Mouse (Mus musculus): ENCODE measurements around the gene Tdp1. TPM values are rescaled to one million over a fixed set of nuclear protein-coding genes. Genes with fewer than 3 reads are reported as not detected.
A peak's percentile ranks its signal among the peaks of the same experiment; 100 is the strongest.
"Not testable (repeated sequence)": the region's sequence is repeated elsewhere in the genome, so short reads cannot be mapped to it uniquely, and the experiment has no call there.

Gene Tdp1
- polyA plus RNA-seq, 1 experiment: 10.2 TPM

DNA sequence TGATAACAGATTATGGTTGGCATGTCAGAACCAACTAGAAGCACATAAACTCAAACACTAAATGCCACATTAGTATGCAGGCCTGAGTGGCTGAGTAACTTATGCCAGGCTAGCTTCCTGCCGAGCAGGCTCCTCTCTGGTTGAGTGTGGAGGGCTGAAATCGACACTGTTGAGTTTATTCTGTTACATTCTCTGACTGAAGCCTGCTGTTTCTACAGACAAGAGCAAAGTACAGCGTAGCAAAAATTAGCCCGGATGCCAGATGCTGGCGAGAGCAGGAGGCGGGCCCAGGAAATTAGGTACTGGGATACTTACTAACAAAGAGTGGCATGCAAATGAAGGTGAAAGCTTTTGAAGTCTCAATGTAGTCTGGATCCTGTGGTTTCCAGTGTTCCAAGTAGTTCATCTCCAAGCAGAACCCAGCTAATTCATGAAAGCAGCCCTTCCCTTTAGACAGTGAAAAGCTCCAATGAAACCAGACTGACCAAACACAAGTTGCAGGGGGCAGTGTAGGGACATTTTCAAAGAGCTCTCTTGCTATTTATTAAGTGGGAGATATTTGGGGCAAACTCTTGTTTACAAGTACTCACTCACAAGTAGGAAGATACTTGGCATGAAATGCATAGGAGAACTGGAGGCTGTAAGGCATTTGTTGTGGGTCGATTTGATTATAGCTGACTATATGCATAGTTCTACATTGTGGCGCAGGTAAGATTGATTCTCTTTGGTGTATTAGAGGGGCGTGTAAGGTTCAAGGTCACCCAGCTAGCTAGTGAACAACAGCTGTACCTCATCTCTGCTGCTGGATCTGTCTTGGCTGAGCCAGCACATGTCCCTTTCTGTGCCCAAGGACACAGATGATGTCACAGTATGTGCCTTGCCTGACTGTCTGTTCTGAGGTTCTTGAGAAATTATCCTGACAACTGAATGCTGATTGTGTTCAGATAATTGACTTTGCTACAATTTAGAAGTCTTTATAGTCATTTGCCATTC, 74.0 kb downstream of the Tdp1 start:
- DNase-seq (ENCODE audit: low read depth): no peak

DNA sequence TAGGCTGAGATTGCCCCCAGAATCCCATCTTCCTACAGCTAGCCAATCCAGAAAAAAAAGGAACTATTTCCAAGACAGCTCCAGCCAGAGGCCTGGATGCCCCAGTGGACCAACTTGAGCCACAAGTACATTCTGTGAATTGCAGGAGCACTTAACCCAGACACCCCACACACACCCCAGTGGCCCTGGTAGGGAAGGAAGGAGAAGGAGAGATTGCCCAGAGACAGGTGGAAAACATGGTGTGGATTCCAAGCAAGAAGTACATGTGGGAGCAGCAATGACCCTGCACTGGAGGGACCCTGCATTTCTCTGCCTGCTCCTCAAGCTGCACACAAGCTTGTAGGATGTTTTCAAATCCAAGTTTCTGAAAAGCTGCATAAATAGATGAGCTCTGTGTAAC, 75.0 kb downstream of the Tdp1 start:
- DNase-seq (ENCODE audit: low read depth): no peak

DNA sequence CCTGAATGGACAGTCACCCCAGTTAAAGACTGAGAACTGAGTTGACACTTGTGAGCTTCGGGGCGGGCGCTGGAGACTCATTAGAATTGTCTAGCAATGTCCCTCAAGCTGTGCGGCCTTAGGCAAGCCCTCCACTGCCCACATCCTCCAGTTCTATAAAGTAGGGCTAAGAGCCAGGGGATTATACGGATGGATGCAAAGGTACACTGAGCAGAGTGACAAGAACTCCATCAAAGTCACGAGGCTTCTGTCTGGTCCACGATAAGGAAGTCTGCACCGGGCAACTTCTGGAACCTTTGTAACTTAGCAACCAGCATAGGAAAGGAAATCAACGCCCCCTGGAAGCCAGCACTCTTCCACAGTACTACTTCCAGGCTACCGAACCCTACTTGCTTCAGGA, 75.6 kb downstream of the Tdp1 start:
- no peak for DNase-seq (ENCODE audit: low read depth)

DNA sequence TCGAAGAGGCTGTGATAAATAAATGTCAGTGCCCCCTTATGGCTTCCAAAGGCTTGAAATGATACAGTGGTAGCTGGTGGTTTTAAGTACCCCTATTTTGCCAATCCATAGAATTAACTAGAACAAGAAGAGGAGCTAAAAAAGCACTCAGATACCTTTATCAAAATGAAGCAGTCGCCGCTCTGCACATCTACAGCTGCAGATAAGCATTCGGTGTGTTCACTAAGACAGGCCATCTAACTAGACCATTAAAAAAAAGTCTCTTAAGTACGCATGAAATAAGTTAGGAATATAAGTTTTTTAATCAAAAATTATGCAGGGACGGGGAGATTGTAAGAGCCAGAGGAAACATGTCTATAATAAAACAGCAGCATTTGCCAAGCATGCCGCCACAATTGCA, 76.4 kb downstream of the Tdp1 start:
- DNase-seq (ENCODE audit: low read depth): no peak

DNA sequence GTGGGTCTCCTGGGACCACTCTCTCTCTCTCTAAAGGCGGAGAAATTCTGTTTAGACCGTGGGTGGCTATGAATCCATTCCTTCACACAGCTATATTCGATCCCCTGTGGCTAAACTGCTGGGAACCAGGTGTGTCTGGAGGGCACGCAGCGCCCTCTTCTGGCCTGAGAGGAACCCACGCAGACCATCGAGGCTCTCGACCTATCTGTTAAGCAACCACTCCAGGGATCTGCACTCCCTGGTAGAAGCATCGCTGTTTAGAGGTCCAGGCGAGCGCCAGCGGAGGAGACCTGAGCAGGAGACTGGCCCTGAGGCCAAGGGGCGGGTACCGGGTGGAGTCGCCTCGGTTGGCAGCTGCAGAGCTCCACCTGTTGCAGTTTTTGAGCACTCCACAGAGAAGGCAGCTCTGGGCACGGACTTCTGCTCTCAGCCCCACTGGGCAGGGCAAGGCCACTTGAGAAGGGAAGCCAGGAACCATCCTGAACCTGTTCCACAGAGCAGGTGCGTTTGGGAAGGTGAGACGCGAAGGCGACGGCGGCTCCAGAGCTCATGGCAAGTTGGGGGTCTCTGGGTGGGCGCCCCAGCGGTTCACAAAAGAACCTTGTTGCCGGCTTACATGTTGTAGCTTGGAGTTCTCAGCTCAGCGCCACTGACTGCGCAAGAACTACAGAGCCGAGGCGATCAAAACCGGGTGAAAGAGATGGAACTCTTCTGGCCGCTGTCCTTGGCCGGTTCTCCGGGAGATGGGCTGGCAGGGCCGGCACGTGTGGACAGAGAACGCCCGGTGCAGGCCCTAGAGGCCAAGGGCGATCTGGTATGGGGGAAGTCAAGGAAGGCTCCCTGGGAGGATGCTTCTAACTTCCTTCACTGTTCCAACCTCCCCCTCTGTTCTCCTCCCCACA, 80.2 kb downstream of the Tdp1 start, which contains the start of gene Kcnk13:
Gene Kcnk13, plus strand, starts transcription at position 199 of the 902 bp plus-strand sequence.
- no peak for DNase-seq (ENCODE audit: low read depth)

DNA sequence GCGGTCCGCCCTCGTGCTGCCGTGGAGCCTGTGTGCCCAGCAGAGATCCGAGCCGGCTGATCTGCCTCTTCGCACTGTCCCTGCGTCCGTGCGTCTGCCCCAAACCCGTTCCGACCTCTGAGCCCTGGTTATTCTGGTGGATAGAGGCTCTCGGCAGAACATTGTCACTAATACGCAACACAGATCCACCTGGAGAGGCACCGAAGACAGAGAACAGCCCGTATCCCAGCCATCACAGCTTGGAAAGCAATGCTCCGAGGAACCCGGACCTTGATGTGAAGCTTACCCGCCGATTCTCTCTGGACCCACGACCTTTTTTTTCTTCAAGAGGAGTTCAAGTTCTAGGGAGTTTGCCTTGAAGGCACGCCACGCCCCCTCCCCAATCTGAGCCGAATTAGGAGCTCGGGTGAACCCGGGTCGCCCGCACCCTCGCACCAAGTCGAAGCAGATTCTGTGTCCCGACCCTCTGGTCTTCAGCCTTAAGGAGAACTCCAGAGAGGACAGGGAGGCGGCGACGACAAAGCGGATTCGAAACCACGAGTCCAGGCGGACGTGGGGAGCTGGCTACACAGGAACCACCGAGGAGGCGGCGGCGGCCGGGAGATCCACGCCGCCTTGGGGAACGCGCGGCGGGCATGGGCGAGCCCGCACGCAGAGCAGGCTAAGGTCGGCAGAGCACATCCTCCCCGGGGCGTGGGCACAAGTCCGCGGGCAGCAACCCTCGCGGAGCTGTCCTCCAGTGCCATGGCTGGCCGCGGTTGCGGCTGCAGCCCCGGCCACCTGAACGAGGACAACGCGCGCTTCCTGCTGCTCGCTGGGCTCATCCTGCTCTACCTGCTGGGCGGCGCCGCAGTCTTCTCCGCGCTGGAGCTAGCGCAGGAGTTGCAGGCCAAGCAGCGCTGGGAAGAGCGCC, 81.1 kb downstream of the Tdp1 start:
- DNase-seq (ENCODE audit: low read depth): no peak

DNA sequence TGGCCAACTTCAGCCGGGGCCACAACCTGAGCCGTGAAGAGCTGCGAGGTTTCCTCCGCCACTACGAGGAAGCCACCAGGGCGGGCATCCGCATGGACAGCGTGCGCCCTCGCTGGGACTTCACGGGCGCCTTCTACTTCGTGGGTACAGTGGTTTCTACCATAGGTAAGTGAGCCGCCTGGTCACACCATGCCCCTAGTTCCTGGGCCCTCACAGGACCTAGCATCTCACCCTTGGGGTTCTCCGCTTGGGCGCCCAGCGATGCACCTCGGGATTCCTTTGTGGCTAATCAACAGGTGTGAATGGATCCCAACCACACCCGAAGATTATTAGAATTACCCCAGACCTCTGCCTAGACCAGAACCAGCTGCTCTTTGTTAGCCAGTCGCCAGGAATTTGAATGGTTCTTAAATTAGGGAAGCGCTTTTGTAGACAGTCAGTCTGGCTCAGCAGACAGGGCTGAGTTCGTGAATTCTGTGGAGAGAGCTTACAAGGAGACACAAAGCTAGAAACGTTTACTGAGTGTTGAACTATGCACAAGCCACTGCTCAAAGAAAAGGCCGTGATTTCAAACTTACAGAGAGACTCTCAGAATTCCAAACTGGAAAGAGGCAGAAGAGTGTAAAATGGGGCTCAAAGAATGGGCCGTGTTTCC, 81.9 kb downstream of the Tdp1 start:
- DNase-seq (ENCODE audit: low read depth): no peak

DNA sequence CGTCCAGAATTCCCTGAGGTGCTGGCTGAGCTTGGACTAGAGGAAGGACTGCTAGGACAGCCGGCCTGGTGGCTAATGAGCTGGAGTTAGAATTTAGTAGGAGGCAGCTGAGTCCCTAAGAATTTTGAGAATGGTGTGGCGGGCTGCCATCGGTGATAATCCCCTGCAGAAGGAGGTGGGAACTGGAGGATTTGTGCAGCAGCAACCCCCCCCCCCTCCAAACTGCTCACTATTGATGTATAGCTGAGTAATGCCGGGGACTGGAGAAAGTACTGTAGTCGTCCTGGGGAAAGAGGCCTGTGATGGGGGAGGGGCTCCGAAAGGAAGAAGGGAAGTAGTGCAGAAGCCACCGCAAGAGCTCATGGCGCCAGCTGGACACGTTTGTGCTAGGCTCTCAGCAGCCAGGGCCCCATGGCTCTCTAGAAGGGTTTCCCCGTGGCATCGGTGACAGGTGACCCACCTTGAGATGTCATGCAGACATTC, 82.6 kb downstream of the Tdp1 start:
- no peak for DNase-seq (ENCODE audit: low read depth)

DNA sequence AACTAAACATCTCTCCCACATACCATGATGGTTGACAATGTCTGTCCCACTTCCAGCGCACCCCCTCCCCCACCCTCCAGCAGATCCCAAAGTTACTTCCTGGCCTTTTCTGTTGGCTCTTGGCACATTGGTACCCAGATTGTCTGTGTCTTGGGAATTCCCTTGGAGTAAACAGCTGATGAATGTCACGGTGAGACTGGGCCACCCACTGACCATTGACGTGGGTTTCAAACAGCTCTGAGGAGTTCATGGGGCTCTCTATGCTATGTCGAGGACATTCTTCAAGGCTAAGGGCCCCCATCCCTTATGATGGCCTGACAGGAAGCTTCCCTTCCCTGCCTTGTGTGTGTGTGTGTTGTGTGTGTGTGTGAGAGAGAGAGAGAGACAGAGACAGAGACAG, 85.6 kb downstream of the Tdp1 start:
- DNase-seq (ENCODE audit: low read depth): no peak

DNA sequence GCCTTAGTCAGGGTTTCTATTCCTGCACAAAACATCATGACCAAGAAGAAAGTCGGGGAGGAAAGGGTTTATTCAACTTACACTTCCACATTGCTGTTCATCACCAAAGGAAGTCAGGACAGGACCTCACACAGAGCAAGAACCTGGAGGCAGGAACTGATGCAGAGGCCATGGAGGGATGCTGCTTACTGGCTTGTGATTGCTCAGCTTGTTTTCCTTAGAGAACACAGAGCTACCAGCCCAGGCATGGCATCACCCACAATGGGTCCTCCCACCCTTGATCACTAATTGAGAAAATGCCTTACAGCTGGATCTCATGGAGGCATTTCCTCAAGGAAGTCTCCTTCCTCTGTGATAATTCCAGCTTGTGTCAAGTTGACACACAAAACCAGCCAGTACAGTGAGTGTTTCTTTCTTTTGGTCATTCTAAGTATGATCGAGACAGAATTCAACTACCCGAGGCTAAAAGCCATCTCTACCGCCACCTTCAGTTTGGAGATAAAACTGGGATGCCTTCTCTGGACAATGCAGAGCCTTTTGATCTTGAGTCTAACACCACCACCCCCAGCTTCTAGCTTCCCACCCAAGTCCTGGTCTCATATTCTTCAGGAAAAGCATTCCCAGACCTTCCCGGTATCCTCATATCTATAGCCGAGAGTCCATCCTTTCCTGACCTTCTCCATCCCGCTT, 87.0 kb downstream of the Tdp1 start:
- DNase-seq (ENCODE audit: low read depth): not testable (repeated sequence)

DNA sequence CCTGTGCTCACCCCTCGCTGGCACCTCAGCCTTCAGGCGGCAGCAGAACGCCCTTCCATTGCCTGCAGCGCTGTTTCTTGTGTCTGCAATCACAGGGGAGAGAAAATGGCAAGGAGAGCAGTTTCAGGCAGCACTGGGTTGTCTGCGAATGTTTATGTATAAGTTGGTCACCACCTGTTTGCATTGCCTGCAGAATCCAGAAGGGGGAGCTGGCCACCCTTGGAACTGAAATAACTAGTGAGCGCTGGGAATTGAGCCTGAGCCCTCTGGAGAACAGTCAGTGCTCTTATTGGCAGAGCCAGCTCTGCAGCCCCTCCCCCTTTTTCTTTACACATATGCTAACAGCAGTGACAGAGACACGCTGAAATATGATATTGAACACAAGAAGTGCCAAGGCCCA, 88.5 kb downstream of the Tdp1 start:
- DNase-seq (ENCODE audit: low read depth): no peak

DNA sequence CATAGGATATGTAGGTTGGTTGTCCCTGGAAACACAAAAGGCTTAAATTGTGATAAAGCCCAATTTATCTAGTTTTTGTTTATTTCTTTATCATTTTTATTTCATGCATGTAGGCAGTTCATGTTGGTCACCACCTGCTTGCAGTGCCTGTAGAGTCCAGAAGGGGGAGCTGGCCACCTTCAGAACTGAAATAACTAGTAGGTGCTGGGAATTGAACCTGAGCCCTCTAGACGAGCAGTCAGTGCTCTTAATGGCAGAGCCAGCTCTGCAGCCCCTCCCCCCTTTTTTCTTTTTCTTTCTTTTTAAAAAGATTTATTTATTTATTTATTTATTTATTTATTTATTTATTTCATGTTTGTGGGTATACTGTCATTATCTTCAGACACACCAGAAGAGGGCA, 89.3 kb downstream of the Tdp1 start:
- no peak for DNase-seq (ENCODE audit: low read depth)

DNA sequence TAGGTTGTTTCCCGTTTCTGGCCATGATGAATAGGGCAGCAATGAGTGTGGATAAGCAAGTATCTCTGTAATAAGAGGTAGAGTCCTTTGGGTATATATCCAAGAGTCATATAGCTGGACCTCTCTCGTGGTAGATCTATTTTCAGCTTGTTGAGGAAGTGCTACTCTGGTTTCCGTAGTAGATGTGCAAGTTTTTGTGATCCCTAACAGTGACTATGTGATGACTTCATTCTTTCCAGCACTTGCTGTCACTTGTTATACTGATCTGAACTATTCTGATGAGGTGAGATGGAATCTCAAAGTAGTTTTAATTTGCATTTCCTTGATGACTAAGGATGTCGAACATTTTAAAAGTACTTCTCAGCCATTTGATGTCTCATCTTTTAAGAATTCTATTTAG, 95.2 kb downstream of the Tdp1 start:
- DNase-seq (ENCODE audit: low read depth): no peak

DNA sequence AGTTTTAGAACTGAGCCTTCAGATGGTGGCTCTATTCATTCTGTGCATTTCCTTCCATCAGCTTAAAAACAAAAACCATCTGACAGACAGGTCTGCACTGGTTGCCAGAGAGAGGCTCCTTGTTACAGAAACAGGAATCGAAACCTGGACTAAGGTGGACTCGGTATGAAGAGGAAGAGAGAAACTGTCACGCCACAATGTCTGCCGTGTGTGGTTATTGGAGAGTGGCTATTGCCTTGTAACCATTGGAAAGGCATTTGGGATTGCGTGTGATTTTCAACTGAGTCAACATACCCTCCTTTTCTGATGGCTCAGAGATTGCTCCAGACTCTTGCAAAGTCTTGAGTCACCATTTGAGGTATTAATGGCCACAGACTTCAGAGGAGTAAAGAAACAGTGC, 102.5 kb downstream of the Tdp1 start:
- DNase-seq (ENCODE audit: low read depth): no peak

DNA sequence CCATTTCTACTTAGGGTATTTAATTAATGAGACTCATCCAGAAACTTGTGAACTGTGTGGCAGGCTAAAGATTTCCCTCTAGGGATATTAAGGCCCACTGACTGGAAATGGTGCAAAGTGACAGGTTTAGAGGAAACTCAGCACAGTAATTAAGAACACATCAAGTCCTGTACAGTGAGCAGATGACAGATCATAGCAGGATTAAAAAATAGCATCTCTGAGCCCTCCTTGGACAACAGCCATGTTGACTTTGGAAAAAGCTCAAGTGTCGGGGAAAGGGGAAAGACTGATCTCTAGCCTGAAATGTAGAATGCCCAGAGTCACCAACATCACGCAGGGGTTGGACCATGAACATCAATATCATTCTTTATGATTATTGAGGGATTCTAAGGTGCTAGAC, 103.8 kb downstream of the Tdp1 start:
- DNase-seq (ENCODE audit: low read depth): no peak

DNA sequence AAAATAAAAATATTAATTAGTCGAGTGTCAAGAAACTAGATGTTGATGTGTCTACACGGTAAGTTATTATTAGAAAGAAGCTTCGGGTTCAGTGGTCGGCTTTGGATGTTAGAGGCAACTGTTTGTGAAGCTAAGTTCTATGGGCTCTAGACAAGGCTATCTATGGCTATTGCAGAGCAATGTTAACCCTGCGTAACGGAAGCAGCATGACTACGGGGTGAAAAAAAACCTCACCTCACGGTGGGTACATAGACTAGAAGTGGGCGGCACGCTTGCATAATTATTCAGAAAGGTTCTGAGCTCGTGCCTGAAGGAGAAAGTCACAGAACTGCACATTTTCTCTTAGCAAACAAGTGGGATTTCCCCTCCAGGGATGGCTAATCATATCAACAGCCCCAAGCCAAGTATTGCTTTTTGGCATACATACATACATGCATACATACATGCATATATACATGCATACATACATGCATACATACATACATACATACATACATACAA, 108.1 kb downstream of the Tdp1 start:
- no peak for DNase-seq (ENCODE audit: low read depth)

DNA sequence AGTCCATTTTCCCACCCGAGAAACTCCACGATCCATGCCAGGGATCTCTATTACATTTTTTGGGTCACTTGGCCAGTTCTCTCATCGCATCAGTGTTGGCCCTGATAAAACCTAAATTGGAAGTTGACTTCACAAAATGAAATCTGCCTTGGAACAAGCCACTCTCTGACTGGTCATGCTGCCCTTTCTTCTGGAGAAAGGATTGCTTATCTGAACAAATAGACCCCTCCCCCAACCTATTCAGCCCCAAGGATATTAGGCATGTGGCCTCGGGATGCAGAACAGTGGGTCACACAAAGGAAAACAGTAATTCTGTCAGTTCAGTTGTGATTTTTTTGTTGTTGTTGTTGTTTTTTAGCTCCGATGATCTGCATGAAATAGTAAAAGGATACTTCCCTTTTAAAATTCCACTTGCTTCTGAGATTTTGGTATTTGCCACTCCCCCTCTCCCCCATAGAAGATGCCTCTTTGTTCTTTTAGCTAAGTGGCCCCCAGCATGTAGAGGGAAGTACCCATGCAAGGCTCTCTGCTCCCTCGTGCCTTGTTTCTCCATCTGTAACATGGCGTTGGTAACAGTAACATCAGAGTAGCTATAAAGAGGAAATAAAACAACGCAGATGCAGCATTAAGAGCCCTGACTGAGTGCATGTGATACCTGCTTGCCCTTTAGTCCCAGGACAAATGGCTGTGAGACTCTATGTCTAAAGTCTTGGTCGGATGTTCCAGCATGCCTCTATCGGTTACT, 109.0 kb downstream of the Tdp1 start:
- no peak for DNase-seq (ENCODE audit: low read depth)

DNA sequence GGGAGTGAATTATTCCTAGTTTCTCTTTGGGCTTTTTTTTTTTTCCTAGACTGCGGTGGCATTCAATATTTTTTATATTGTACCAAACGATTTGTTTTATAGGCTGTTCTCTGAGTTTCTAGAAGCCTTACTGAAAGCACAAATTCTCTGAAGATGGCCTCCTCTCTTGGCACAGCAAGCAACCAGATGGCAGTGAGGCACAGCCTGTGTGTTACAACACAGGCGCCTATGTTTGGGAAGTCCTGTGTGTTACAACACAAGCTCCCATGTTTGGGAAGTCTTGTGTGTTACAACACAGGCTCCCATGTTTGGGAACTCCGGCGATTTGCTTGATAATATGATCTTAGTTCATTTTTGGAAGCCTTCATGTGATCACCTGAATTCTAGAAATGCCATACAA, 111.6 kb downstream of the Tdp1 start:
- DNase-seq (ENCODE audit: low read depth): peak; percentile 26

DNA sequence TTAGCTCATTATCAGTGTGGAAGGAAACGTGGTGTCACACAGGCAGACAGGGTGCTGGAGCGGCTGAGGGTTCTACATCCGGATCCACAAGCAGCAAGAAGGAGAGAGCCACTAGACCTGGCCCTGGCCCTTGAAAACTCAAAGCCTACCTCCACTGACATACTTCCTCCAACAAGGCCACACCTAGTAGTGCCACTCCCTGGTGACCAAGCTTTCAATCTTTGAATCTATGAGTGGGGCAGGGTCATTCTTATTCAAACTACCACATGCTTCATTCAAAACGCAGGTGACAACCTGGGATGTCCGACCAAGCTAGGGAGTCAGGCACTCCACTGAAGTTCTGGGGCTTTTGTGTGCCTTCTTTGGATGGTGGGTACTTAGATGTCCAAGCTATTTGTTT, 115.4 kb downstream of the Tdp1 start:
- no peak for DNase-seq (ENCODE audit: low read depth)

Measured in gonadal fat pad, adult 2 months (tissue).